Mouse (Mus musculus): ENCODE measurements around the gene Ddias. TPM values are rescaled to one million over a fixed set of nuclear protein-coding genes. Genes with fewer than 3 reads are reported as not detected.
"Not testable (repeated sequence)": the region's sequence is repeated elsewhere in the genome, so short reads cannot be mapped to it uniquely, and the experiment has no call there.

Gene Ddias
- total RNA-seq (2021) = under 1 TPM in 1 of 2 experiments, not detected in 1; 0.24 TPM
- long read RNA-seq, experiment 1 = 0 reads
- long read RNA-seq, experiment 2 = 0 reads

DNA sequence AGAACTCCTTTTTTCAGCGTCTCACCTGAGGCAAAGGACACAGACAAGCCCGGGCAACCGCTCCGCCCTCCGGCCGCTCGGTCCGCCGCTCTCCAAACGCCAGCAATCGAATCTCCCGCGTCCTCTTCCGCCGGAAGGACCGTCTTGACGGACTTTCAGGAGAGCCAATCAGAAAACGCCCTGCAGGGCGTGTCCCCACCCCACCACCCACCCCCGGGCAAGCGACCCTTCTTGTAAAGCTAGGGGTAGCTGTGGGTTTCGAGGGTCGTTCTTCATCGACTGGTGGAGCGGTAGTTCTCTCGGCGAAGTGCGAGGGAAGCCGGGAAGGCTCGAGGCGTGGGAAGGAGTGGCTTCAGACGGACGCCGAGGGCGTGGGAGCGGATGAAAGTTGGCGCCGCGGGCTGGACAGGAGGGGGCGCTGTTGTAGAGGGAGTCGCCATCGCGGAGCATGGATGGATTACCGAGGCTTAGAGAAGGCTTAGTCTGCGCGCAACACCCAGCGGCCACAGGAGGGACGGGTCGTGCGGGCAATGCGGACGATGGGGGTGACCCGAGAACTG is at the start of gene Ddias, which contains the start of gene Prcp:
TSS of gene Ddias (minus strand) at position 132 of the 560 bp plus-strand sequence.
TSS of gene Prcp (plus strand) at position 355 of the 560 bp plus-strand sequence.
- peak; percentile 90 for DNase-seq

DNA sequence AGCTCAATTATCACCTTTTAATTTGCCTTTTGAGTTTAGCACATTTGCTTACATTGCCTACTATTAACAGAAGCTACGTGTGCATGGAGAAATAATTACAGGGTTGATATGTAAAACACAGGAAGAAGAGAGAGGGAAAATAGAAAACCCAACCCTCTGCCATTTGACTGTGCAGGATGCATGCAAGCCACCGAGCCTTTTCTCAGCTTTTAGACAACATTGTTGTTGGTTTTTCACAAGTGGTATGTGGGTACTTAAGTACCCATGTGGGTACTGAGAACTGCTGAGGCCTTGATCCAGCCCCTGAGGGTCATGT is 46.8 kb upstream of the Ddias start:
- DNase-seq = no peak

DNA sequence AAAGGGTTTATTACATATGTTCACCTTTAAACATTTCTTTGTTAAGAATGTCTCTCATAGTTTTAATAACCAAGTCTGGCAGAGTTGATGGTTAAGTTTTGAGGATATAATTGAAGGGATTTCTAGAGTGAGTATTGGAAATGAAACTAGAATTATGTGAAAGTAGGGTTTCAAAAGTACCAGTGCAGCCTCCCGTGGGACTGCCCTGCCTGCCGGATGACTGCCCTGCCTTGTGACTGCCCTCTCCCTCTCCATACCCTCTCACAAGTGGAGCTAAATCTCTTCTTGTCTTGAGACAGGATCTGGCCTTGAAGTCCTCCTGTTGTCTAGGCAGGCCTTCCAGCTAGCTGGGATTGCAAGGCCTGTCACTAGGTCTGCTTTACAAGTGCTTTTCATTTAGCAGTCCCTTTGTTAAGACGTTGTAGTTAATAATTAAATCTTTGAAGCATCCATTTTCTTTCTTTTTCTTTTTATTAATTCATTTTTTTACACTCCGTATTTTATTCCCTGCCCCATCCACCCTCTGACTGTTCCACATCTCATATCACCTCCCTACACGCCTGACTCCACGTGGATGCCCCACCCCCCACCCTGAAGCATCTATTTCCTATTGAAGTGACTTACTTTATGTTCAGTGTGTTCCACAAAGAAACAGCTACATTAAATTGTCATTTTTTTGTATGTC is 46.3 kb upstream of the Ddias start:
- DNase-seq = no peak

DNA sequence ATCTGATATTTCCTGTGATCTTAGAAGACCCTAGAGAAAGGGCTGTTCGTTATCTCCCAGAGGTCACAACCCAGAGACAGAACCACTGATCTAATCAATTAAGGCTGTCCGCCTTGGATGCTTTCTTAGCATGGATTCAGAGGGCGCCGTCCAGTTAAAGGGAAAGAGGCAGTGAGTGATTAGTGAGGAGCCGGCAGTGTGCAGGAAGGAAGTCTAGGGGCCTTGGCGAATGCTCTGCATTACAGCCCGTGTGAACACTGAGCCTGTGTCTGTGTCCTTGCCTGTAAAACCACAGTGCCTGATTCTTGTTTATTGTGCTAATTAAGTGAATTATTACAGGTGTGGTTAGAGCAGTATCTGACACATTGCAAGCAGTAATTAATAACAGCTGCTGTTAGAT is 30.2 kb upstream of the Ddias start:
- not testable (repeated sequence) for DNase-seq

DNA sequence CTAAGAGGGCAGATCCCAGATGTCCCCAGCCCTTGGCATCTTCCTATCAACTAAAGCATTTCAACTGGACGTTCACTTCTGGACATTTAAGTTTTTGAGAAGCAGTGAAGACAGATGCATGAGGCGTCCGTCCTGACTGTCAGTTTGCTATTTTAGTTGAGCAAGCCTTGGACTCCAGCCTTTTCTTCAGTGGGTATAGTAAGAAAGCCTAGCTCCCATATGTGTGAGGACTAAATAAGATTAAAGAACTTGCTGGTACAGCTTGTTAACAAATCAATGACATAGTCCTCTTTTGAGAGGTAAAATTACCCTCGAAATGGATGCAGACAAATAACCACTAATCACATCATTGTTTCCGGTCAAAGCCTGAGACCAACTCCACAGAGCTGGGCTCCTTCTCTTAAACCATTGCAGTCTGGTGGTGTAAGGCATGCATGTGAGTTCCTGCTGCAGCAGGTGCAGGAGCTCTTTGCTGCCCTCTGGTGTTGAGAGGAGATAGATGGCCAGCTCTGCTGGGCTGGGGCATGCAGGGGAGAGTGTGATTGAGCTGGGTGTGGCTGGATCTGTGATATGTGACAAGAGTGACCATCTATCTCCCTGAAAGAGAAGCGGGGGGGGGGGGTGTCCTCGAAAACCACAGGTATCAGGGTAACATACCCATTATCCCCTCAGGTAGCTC is 29.5 kb upstream of the Ddias start:
- peak; percentile 44 for DNase-seq

DNA sequence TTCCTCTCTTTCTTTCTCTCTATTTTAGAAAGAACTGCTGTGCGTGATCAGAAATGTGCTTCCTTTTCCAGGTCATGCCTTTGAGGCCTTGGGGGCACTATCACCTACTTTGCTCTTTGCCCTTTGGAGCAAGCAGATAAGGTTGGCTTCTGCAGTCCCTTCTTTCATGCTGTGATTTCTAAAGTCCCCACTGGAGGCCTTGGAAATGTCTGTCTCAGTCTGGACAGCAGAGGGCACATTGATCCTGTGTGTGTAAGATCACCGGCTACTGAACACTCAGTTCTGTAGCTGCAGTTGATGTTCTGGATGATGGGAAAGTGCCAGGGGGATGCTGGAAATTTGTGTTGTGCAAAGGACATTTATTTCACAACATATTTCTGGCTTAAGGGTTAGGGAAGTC is 23.0 kb upstream of the Ddias start:
- DNase-seq = no peak

DNA sequence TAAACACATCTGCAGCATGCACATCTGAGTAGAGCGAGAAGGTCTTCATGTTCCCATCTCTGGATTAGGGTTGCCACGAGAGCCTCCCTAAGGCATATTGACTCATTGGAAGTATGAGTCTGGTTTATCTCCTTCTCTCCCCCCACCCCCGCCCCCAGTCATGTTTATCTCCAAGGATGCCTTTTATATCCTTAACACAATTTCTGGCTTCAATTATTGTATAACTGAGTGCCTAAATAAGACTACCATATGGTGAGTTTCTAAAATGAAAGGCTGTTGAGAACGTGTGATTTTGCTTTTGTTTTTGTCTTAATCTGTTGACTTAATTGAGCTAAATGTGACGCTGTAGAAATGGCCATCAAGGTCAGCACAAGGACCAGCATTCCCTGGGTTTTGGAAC is 22.0 kb upstream of the Ddias start:
- DNase-seq = no peak

DNA sequence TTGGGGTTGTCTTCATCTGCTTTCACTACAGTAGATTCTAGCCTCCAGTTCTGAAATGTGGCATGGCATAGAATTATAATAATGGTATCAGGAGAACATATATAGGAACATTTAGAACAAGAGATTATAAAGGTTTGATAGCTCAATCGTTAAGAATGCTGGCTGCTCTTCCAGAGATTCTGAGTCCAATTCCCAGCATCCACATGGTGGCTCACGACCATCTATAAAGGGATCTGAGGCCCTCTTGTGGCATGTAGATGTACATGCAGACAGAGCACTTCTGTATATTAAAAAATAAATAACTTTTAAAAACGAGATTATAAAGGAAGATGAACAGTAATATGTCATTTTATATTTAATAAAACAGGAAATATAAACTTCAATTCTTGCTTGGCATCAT is 19.4 kb upstream of the Ddias start:
- no peak for DNase-seq

DNA sequence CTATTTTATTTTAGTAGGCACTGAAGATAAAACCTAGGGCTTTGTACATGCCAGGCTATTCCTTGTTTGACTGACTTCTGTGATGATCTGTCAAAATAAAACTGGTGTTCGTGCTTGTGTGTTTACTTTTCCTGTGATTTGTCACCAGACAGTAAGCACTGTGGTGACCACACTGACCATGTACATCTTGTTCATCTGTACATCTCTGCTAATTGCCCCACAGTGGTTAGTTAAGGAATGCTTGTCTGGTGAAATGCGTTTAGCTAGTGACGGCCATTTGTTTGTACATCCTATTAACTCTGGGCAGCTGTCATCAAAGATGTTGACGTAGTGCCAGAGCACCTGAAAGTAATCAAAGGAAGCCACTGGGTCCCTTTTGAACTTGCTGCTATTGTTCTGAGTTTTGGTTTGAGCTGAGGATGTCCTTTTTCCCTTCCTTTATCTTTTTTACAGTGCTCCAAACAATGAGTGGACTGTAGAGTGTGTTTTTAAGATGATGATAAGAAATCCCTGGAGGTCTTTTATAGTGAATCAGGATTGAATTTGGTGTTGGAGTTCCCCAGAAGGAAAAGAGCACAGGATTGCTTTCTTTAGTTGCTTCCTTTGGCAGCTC is 16.7 kb upstream of the Ddias start:
- DNase-seq = no peak

DNA sequence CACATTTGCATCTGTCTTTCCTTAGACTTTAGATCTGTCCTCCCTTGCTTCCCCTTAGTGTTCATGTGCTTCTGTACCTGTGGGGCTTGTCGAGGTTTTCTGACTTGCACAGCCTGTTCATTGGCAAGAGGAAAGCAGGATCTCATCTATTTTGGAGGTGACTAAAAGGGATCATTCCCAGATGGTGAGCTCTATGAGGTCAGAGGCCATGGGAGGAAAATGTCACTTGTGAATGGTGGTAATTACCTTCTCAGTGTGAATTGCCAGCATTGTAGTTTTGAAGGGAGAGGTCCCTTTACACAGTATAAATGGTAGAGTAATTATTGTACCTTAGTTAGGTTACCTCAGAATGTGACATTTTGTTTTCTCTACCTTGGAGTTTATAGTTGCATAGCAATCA is 16.2 kb upstream of the Ddias start:
- DNase-seq = no peak

DNA sequence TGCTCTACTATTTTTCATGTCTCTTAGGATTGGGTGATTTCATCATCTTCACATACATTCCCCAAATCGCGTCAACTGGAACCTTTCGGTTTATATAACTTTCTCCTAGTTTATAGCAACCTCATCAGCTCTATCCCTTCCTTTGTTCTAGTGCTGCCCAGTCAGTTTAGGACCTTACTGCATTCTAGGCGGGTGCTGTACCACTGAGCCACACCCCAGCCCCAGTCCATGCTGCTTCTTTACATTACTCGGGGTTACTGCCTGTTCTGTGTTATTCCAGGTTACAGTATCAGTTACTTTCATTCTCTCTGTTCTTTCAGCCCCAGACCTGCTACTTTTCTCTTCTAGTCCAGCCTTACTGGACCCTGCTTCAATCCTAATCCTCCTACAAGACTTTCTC is 13.2 kb upstream of the Ddias start:
- no peak for DNase-seq

DNA sequence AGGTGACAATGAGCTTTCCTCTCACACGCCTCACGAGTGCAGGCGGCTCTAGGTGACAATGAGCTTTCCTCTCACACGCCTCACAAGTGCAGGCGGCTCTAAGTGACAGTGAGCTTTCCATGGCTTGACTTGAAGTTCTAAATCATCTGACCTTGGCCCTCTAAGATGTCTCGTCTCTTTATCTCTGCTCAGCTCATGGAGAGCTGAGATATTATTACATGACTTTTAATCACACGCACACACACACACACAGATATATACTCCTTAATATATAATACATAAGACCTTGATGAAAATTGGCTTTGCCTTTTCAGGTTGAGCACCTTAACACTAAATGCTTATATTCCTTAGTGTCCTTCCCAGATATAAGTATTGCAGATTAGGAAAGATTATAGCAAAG is 12.8 kb upstream of the Ddias start:
- no peak for DNase-seq

DNA sequence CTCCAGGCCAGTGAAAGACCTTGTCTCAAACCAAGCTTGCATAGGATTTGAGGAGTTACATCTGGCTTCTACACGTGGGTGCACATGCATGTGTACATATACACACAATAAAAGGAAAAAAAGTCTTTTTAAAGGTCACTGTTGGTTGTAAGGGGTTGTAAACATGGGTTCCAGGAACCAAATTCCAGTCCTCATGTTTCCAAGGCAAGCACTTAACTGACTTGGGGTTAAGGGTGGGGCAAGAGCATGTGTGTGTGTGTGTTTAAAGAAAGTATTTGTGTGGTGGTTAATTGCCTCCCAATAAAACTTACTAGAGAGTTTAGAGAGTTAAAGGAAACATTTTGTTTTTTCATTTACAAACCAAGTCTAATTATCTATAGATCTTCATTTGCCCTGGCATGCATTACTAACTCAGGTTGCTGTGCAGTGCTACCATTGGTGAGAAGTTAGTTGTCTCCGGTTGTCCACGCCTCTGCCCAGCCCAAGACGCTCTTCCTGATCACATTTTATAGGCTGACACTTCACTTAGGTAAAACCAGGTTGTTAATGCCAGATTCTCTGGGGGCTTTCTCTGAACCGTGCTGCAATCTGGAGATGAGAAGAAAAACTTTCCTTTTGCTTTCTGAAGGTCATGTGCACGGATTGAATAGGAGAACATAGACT is 11.1 kb upstream of the Ddias start:
- no peak for DNase-seq

DNA sequence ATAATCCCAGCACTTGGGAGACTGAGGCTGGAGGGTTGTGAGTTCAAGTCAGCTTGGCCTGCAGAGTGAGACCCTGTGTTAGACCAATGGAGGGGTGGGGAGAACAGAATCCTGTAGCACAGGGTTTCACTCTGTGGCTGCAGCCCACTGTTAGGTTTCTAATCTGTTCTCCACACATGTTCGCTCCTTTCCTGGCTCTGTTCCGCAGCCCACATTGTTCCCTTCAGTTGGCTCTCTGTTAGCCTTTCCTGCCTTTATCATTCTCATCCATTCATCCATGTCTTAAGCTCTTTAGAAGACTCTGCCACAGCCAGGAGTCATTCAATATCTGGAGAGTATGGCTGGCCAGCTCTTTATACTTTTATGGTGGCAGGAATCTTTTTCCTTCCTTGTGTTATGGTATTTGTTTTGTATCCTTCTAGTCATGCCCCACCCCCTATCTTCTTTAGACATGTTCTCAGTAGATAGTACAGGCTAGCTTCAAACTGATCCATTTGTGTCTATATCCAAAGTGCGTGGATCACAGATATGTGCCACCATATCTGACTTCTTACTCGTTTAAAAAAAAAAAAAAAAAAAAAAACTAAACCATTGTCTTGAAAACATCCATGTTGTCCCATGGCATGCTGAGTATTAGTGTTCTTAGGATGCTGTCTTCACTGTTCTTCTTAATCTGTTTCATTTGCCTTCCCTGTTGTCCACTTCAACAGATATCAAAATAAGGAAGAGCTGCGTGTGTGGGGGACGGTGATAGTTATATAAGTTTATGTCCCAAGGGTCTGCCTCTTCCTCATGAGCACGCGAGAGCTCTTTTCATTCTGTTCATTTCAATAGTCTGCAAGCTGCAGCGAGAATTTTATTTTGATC is 10.0 kb upstream of the Ddias start:
- DNase-seq = no peak

DNA sequence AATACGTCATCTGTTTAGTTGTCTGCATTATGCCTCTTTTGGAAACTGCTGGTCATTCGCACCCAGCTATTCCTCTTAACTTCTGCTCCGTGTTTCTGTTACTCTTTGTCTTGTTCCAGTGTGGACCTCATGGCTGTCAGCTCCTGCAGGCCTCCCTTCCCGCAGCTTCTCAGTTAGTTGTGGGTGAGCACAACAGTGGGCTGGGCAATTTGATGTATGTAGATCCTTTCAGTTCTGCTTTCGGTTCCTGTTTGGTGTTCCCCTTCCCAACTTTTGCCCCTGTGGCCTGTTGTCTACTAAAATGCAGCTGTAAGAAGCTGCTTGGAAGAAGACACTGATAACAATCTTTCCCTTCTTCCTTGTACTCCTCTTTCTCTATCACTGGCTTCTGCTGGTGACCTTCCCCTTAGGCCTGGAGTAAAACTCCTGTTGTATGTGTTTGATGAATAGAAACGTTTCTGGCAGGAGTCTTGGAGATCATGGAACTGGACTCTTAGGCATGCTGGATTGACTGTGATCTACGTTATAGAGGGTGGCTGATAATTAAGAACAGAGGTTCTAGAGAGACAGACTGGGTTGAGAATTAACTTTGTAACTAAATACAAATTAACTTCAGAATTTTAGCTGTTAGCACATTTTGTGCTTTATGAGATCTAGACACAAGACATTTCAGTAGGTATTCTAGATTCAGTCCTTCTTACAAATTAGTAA is 4.7 kb upstream of the Ddias start:
- peak; percentile 6 for DNase-seq

DNA sequence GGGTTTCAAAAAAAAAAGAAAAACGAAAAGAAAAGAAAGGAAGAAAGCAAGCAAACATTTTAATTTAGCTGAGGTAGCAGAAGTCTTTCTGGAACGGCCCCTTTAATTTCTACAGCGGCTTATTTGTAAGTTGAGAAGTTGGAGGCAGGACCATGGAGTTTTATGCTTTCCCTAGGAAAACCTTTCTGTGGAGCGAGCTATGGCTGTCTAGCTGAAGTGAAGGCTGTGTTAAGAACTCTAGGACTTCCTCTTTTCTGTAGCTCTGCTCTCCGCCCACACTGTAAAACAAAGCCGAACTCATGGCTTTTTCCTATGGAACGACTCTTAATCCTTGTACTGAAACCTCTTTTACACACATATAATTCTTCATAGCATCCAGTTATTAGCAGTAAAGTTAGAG is 2.5 kb upstream of the Ddias start:
- no peak for DNase-seq

DNA sequence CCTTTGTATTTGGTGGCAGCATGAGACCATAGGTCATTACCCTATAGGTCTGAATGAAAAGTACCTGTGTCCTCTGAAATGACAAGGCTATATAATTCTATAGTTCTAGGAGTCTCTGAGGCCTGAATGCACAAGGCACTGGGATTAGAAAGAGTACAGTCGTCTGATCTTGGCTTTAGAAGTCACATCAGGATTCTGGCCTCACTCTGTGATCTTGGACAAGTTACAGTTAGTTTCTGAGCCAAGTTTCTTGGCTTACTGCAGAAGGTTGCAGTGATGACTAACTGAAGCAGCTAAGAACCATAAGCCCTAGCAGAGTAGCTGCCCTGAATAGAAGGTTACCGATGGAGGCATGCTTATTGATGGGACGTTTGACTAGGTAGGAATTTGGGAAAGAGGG is 2.0 kb upstream of the Ddias start:
- DNase-seq = no peak

DNA sequence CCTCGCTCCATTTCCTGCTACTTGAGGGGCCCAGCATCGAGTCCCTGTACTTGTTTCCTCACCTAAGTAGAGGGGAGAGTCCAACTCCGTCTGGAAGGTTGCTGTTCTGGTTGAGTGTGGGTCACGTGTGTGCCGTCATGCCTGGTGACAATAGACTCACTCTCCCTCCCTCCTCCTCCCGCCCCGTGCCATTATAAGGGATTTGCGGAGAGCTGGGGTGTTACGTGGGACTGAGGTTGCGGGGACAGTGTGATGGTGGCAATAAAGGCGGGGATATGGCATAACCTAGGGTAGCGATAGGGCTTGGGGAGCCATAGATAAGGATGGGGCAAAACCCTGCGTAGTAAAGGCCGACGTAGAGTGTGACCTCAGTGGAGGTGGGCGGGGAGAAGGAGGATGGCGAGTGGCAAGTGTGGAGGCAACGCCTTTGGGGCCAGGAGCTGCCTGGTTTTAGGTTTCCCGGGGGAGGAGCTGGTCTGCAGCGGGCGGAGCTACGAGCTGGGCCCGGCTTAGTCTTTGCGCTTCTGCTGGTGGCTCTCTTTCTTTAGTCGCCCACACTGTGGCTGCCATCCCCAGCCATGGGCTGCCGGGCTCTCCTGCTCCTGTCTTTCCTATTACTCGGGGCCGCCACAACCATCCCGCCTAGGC is 838 bp upstream of the Ddias start:
- DNase-seq = peak; percentile 90

DNA sequence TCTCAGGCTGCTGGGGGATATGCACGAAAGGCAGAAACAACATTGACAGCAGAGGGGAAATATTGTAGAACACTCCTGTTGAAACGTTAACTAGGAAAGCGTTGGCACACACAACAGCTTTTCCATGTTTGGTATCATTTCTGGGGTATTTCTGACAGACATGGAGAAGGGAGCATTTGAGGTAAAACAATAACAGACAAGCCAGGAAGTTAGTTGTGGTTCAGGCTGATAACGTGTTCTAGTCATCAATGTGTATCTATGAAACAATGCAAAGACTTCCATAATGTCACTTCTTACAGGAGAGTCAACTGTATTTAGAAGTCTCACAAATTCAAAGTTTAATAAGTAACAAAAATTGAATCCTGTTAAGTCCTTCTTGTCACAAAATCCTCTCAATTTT is 2.5 kb downstream of the Ddias start:
- DNase-seq = no peak

DNA sequence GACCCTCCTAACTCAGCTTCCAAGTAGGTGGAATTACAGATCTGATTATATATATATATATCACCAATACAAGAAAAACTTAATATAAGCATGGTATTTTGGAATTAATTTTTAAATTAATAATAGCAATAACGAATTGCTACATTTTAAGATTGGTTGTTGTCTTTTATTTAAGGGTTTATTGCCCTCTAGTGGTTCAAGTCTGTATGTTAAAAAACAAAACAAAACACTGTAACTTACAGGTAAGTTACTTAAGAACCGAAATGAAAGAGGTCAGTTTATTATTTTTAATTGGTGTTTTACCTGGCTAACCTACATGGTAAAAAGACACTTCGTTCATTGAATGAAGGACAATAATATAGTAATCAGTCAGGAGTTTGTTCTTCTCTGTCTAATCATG is 3.9 kb downstream of the Ddias start:
- DNase-seq = no peak

DNA sequence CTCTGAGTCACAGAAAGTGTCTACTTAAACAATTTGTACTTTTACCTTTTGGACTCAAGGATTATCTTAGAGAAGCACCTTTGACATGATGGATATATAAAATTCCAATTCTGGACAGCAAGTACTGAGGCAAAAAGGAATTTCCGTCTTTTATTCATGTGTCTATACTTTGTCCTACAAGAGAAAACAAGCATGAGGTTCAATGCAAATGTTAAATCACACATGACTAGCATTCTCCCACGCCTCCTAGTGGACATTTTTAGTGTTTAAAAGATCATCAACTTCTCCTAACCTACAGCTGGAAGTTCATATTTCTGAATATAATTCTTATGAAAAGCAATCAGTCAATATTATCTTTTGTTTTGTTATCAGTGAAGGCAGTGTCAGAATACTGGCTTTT is 7.5 kb downstream of the Ddias start:
- no peak for DNase-seq
